Mouse (Mus musculus) spleen, adult 18-20 months (tissue): Measurements from ENCODE around the gene Dvl3.

Experiments used
- DNase-seq, 2 experiments: peaks; one replicate each; pipeline ENCODE4 v3.0.0; 2022; ENCODE audit warnings: mixed read lengths in 2 of 2

The Dvl3 gene

GRCm38 (mm10) chr16:20548096-20548948 lies 31.5 kb downstream of the Dvl3 start, which contains the start of gene Abcf3:
Gene Abcf3, plus strand, starts transcription at chr16:20548577.
- peak; percentile 93 to 97 for DNase-seq

- DNase-seq: no peak
Observed at GRCm38 (mm10) chr16:20549161-20549560, 32.4 kb downstream of the Dvl3 start.

- no peak for DNase-seq
Observed at GRCm38 (mm10) chr16:20551691-20552090, 34.9 kb downstream of the Dvl3 start.

- no peak for DNase-seq
Observed at GRCm38 (mm10) chr16:20552594-20552993, 35.8 kb downstream of the Dvl3 start.

GRCm38 (mm10) chr16:20555000-20555399 lies 38.2 kb downstream of the Dvl3 start:
- no peak for DNase-seq

GRCm38 (mm10) chr16:20557381-20557780 lies 40.6 kb downstream of the Dvl3 start:
- DNase-seq: no peak

- DNase-seq: no peak
Observed at GRCm38 (mm10) chr16:20565075-20565474, 48.3 kb downstream of the Dvl3 start.
